Mouse (Mus musculus): ENCODE measurements around the gene Zfp52.

The Zfp52 gene

GRCm38 (mm10) chr17:21535096-21536001, at the start of gene Zfp52:
Gene Zfp52 (plus strand): TSS chr17:21535539.
- peak; percentile 65 to 74 for DNase-seq

GRCm38 (mm10) chr17:21488760-21489499, 46.4 kb upstream of the Zfp52 start, which contains the start of gene Zfp53:
Gene Zfp53 (plus strand): TSS chr17:21488998.
- DNase-seq: peak; percentile 86 to 89

- DNase-seq: no peak
Observed at GRCm38 (mm10) chr17:21489500-21490001, 45.8 kb upstream of the Zfp52 start.

- no peak for DNase-seq
Observed at GRCm38 (mm10) chr17:21501365-21501764, 34.0 kb upstream of the Zfp52 start.

DNA sequence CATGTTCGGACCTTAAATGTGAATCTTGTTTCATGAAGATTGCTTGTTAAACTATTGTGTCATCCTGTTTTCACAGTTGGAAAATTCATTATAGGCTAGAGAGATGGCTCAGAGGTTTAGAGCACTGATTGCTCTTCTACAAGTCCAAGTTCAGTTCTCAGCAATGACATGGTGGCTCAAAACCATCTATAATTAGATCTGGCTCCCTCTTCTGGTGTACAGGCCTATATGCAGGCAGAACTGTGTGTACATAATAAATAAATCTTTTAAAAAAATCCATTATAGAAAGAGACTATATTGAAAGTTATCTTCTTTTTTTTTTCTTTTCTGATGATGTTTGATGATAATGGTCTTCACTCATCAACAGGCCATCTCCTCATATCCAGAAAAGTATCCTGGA, 30.8 kb upstream of the Zfp52 start:
- no peak for DNase-seq

DNA sequence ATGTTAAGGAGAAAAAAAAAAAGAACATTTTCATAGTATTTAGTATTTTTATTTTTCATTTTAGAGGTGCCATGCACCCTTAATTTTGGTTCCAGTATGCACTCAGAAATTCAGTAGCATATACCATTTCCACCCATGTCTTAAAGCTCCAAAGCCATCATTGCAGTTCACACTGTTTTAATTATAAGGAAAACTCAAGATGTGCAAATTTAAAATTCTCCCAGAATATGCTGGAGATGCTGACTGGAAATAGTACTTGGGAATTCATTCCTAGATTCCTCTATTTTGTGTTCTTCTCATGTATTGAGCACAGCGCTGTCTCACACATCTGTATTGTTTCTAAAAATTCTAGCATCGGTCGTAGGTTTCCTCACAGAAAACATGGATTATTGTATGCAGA, 29.1 kb upstream of the Zfp52 start:
- DNase-seq: no peak

GRCm38 (mm10) chr17:21509756-21510155, 25.6 kb upstream of the Zfp52 start:
- no peak for DNase-seq

GRCm38 (mm10) chr17:21515403-21516105, 19.8 kb upstream of the Zfp52 start:
- DNase-seq: peak; percentile 73 to 81

DNA sequence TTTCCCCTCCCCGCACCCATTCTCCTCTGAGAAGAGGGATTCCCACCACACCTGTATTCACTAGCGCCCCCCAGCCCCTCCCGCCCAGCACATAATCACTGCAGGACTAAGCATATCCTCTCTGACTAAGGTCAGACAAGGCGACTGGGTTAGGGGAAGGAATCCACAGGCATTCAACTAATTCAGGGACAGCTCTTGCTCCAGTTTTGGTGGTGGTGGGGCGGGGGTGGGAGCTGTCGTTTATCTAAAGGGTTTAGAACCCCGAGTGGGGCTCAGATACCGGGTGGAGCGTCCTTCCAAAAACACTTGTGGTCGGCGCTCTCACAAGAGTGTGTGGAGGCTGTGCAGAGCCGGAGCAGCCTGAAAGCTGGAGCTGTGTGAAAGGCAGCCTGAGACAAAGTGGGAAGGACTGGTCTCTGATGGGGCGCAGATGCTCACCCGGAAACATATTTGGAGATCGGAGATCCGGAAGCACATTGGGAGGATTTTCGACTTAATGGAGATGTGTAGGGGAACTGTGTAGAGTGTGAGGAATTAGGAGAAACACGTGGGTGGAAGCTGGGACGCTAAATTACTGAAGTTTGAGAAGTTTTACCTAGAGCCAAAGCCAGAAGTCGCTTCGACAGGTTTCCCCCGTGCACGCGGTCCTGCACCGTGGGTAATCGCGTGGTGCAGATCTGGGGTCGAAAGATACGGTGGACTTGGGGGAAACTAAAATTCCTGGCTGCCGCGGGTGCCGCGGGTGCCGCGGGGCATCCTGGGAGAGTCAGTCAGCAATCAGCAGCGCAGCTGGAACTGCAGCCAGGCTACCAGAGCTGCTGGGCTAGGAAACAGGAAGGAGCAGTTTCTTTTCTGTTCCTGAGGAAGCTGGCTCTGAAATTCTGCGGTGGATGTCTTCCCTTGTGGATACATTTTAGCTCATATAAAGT, 18.9 kb upstream of the Zfp52 start:
- peak; percentile 72 to 76 for DNase-seq

- no peak for DNase-seq
Observed at GRCm38 (mm10) chr17:21517130-21517671, 18.1 kb upstream of the Zfp52 start.

GRCm38 (mm10) chr17:21526270-21526669, 9.1 kb upstream of the Zfp52 start:
- DNase-seq: no peak

DNA sequence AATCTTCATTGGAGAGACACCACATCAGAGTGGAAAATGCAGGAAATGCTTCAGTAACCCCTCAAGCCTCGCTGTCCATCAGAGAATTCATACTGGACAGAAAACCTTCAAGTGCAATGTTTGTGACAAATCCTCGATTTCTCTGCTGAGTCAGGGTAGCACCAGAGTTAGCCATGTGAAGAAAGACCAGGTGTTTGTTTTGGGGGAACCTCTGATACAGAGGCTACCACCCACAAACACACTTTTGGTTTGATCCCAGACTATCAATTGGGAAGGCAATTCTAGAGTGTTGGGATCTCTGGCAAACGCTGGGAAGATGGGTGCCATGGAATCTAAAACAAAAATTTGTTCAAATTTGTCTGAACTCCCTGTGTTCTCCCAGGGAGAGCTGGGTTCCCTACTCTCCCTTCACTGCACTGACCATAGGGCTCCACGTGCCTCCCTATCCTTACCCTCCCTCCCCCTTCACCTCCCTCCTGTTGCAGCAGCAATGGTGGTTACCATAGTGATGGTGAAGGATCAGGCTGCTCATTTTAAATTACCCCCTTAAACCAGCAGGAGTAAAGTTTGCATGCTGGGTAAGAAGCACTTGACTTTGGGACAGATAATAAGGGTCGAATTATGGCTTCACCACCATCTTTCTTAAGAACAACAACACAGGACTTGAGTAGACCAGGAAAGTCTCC, 4.6 kb upstream of the Zfp52 start:
- DNase-seq: no peak

DNA sequence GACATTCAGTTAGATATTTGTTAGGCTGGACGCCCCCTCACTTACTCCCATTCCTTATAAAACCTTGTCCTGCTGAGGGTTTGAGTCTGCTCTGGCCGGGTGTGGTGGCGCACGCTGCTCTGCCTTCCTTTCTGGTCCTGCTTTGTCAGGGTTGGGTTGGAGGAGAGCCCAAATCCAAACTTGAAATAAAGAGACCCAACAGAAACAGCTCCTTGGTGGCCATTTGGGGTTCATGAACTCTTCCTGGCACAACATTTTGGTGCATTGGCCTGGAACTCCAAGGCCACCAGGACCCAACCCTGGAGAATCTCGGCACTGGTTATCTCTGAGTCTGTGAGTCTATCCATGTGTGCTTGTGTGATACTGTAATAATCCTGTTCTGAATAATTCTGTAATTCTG, 3.7 kb upstream of the Zfp52 start:
- peak; percentile 38 to 57 for DNase-seq

- DNase-seq: peak; percentile 81 to 86
Observed at GRCm38 (mm10) chr17:21532101-21532951, 3.0 kb upstream of the Zfp52 start.

DNA sequence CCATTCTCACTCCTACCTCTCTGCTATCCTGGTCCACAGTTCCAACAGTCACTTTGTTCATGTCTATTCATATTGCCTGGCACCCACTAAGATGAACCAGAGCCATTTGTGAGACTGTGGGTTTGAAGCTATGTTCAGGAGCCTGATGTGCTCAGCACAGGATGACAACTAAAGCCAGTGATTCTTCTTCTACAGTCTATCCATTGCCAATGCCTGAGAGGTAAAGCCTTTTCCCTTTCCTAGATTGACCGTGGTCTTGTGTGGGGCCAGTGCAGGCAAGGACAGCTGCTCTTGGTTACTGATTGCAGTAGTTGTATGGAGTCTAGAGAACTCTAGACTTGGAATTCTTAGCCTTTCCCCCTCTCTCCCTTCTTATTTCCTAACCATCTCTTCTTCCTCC, 1.4 kb upstream of the Zfp52 start:
- DNase-seq: peak; percentile 4 to 9

DNA sequence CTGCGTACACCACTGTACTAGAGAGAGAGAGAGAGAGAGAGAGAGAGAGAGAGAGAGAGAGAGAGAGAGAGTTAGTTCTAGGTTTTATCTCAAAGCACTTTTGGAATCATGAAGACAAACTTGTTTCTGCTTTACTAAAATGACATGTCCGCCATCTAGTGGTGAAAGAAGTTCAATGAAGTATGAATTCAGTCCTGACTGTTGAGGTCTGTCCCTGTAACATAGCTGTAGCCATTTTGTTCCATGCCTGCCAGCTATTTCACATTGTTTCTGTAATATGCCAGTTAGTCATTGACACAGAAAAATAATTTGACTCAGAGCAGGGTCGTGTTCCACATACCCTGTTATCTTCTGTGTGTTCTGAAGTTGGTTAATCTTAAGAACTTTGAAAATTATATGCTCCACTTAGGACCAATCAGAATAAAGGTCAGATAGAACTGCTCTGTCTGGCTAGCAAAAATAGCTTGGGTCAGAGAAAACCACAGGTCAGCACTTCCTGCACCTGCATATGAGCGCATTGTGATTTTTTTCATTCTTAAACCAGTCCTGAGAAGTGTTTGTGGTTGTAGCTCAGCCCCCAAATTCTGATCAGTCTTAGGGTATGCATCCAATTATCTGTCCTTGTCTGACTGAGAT, 761 bp upstream of the Zfp52 start:
- DNase-seq: peak; percentile 67 to 87

- DNase-seq: no peak
Observed at GRCm38 (mm10) chr17:21536096-21536495, 757 bp downstream of the Zfp52 start.

DNA sequence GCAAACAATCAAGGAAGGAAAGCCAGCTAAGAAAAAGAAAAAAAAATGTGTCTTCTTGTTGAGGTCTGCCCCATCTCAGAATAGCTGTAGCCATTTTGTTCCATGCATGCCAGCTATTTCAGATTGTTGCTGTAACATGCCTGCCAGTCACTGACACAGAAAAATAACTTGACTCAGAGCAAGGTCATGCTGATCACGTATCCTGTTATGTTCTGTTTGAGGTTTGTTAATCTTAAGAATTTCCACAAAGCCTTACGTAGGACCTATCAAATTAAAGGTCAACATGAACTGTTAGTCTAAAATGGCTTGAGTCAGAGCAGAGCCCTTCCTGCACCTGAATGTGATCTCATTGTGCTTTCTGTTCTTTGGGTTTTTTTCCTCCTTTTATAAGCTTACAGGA, 1.3 kb downstream of the Zfp52 start:
- DNase-seq: no peak

DNA sequence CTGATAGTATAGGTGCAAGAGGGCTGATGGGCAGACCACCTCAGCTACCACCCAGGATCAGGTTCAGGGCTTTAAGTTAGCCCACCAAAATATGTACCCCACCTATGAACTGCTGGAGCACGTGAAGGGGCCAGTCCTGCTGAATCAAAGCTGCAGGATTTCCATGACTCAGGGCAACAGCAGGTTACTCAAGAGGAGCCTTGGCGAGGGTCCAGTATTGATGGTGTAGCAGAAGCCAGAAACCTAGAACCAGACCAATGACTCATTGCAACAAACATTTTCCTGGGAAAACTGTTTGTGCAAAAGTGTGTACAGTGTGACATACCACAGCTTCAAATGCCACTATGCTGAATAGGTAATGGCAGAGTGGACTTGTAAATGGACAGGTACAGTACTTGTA, 22.5 kb downstream of the Zfp52 start:
- peak; percentile 20 to 25 for DNase-seq

All from cerebellum, postnatal 10 days (tissue).